Mouse (Mus musculus) olfactory bulb, adult 2 months (tissue): ENCODE results near the gene Fam83d. TPM values are rescaled to one million over a fixed set of nuclear protein-coding genes. Genes with fewer than 3 reads are reported as not detected.

ENCODE experiments used
- H3K27ac ChIP-seq: fragments of 200-500 bp; 2 replicates; pipeline ENCODE4 v1.5.1; 2012; ENCODE audit warnings: low read depth, low read length; ENCODE audit not compliant: insufficient read depth
- H3K4me1 ChIP-seq: fragments of 200-500 bp; 2 replicates; pipeline ENCODE4 v1.6.1; 2012; ENCODE audit warnings: low read length; ENCODE audit not compliant: control insufficient read depth, insufficient read depth
- H3K4me3 ChIP-seq: fragments of 200-500 bp; 2 replicates; pipeline ENCODE4 v1.5.1; 2012; ENCODE audit warnings: mild to moderate bottlenecking, low read depth, low read length, moderate library complexity; ENCODE audit not compliant: insufficient read depth
- CTCF ChIP-seq: fragments of 200-500 bp; IDR thresholded peaks from 2 replicates; pipeline ENCODE4 v1.5.1; 2012; ENCODE audit warnings: low read depth, mild to moderate bottlenecking, low read length, moderate library complexity; ENCODE audit not compliant: insufficient read depth
- POLR2A ChIP-seq: fragments of 200-500 bp; IDR thresholded peaks from 2 replicates; pipeline ENCODE4 v1.6.1; 2012; ENCODE audit warnings: mild to moderate bottlenecking, low read depth, low read length, moderate library complexity; ENCODE audit not compliant: insufficient read depth
- WGBS: fragments of 180-500 bp; shearing (Covaris S2); methylation state at CpG from one replicate; pipeline ENCODE4 v1.1.7; 2018; 5-methylcytosine and 5-hydroxymethylcytosine counted together
- polyA plus RNA-seq: library from polyadenylated mRNA; stranded (reverse); fragments of >200 nt; gene quantifications from 2 replicates; pipeline ENCODE4 v1.2.4, GENCODE M21; 2012; ENCODE audit warnings: low replicate concordance; ENCODE audit not compliant: missing spikeins, insufficient read depth, insufficient read length

The Fam83d gene
- polyA plus RNA-seq, 1 experiment: not detected

DNA sequence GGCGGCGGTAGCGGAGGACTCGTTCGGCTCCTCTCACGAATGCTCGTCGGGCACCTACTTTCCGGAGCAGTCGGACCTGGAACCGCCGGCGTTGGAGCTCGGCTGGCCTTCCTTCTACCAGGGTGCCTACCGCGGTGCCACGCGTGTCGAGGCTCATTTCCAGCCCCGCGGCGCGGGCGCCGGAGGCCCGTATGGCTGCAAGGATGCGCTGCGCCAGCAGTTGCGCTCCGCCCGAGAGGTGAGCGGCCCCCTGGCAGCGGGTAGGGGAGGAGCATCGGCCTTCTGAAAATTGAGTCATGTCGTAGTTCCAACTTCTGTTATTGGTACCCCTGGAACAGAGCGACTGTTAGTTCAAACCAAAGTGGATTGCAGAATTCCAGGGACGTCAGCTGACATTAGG is 457 bp downstream of the Fam83d start:
- no peak overlapping the region for H3K27ac ChIP-seq
- under 1% methylated on average over 37 of the region's 37 CpGs for WGBS
- no peak for TF ChIP-seq POLR2A
- H3K4me3 ChIP-seq: peak overlapping the region; percentile 76
- peaks cover 30% of the 10 kb centered on the region for H3K4me1 ChIP-seq

DNA sequence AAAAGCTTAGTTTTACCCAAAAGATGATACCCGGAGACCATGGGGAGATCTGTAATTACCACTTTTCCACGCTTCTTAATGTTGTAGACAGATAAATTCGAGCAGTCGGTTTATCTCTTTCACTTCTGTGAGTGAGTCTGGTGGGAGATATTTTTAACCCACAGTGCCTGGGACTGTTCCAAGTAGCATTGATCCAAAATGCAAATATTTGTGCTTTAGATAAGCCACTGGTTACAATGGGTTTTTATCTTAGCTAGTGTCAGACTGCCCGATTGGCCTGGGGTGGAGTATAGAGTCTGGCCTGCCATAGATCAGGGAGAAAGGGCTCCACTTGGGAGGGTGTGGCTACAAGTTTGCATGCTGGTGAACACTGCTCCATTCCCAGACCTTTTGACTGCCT is 878 bp downstream of the Fam83d start:
- 4% methylated on average over 5 of the region's 5 CpGs for WGBS
- peaks cover 30% of the 10 kb centered on the region for H3K4me1 ChIP-seq
- H3K4me3 ChIP-seq: no peak overlapping the region
- H3K27ac ChIP-seq: no peak overlapping the region
- TF ChIP-seq POLR2A (no peak), CTCF (no peak)

DNA sequence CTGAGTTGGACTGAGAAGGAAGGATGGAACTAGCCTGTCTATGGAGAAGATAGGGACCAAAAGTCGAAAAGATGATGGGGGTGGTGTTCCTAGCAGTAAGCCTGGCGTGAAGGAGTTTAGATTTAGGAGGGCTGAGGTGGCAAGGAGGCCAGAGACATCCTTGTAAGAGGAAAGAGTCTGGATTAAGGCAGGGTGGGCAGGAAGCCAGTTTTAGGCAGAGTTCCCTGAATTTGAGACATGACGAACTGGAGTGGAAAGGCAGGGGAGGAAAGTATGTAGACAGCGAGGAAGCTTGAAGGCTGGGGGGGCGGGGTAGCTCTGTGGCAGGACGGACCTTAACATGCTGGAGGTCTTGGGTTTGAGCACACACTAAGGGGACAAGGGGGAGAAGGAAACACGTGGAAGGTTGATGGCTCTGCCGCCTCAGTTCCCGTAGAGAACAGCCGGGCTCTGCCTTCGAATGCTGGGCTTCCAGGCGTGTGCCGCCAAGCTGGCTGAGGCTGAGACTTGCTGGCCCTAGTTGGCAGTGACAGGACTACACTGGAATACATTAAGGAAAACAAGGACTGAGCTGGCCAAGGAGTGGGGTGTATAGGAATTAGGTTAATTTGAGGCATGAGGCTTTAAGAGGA is 2.3 kb downstream of the Fam83d start:
- TF ChIP-seq POLR2A (no peak), CTCF (no peak)
- H3K27ac ChIP-seq: no peak overlapping the region
- H3K4me1 ChIP-seq: peaks cover 30% of the 10 kb centered on the region
- WGBS: 42% methylated on average over 13 of the region's 13 CpGs
- H3K4me3 ChIP-seq: no peak overlapping the region

DNA sequence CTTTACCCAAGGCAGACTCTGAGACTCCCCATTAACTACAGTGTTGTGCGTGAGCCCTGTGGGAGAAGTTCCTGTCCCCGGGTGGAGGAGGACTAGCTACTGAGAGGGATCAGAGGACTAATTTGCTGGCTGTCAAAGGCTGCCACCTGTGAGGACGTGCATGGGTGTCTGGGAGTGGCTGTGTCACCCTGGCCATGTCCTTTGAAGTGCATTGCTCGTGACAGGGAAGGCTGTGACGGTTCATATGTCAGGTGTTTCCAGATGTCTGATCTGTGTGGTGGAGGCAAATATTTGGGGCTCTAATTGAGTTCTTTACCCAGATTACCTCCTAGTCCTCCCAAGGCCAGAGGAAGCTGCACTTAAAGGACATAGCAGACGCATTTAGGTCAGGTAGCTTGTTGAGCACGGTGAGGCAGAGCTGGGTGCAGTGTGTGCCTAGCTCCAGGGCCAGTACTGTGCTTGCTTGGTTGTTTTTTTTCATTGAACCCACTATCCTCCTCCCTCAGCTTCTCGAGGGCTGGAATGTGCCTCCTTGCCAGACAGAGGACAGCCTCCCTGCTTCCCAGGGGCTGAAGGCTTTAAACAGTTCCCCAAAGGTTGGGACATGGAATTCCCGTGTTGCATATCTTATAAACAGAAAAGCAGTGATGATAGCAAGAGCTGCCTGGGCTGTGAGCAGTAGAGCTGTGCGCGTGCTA is 3.3 kb downstream of the Fam83d start:
- H3K27ac ChIP-seq: no peak overlapping the region

DNA sequence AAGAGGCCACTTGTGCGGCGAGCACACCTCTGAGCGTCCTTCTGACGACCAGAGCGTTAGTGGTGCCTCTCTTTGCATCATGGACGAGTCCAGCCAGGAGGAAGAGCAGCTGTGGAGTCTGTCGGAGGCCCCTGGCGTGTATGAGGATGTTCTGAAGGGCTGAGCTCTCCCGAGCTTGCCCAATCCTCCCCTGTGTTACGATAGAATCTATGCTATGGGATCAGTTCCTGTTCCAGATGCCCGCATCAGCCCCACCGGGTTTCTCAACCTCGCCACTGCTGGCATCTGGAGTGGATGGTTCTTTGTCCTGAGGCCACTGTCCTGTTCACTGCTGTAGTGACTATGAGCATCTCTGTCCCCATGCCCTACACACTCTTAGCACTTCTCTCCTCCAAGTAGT is 4.9 kb downstream of the Fam83d start:
- TF ChIP-seq POLR2A: no peak
- TF ChIP-seq CTCF: no peak
- WGBS: 92% methylated on average over 13 of the region's 13 CpGs
- H3K4me1 ChIP-seq: peaks cover 47% of the 10 kb centered on the region

More for the DNA sequence above, 3.3 kb downstream of the Fam83d start:
- H3K4me1 ChIP-seq: peaks cover 35% of the 10 kb centered on the region
- H3K4me3 ChIP-seq: no peak overlapping the region
- TF ChIP-seq POLR2A: no peak
- TF ChIP-seq CTCF: no peak
- WGBS: 52% methylated on average over 11 of the region's 11 CpGs

DNA sequence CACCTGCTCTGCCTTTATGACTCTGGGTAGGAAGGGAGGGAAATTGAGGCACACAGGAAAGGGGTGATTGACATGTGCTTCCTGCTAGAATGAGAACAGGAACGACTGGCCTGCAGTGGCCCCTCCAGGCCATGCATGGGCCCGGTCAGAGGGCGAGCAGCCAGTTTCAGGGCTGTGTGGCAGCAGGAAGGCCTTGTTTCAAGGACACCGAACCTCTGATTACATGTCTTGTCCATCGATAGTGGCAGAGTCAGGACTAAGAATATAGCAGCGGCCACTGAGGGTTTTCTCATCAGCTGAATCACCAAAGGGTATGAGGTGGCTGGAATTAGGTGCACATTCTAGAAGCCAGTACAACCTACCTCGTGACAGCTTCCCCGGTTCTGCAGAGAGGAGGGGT is 7.0 kb downstream of the Fam83d start:
- TF ChIP-seq POLR2A (no peak), CTCF (no peak)
- Histone ChIP-seq H3K4me1 (peaks cover 49% of the 10 kb centered on the region), H3K27ac (no peak overlapping the region), H3K4me3 (no peak overlapping the region)
- 80% methylated on average over 8 of the region's 8 CpGs for WGBS

More for the DNA sequence above, 4.9 kb downstream of the Fam83d start:
- no peak overlapping the region for H3K27ac ChIP-seq
- no peak overlapping the region for H3K4me3 ChIP-seq

DNA sequence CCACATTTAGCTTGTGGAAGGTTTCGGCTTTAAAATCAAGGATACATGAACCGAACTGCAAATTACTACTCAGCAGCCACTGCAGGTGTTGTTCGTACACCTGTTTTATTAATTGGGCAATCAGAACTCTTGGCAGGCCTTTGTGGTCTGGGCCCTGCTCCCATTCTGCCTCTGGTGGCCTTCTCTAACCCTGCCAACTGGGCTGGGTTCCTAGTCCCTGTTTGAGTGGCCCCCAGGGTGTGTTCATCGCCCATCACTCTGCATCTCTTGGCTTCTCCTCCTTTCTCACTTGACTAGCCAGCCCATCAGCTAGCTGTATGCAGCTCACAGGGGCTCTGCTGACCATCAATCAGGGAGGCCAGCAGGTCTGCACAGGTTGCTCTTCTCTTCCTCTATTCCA is 8.8 kb downstream of the Fam83d start:
- H3K27ac ChIP-seq: no peak overlapping the region
- TF ChIP-seq CTCF: no peak
- TF ChIP-seq POLR2A: no peak
- H3K4me1 ChIP-seq: peaks cover 51% of the 10 kb centered on the region
- no peak overlapping the region for H3K4me3 ChIP-seq
- WGBS: 54% methylated on average over 4 of the region's 4 CpGs

DNA sequence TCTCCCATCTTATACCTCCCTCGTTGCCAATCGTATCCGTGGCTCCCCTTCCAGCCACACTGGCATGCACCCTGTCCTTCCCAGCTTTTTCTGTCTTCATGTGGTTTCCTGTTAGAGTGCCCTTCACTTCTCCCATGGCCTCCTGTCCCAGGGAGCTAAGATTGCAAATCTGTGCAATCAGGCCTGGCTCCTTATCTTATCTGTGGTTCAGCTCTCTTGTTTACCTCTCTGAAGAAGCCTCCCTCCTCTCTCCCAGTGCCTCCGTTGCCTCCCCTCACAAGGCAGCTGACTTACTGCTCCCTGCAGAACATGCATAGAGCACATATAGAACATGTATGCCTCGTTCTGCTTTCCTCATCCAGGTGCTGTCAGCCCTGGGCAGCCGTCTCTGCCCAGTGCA is 9.6 kb downstream of the Fam83d start:
- TF ChIP-seq POLR2A: no peak
- TF ChIP-seq CTCF: no peak
- WGBS: 42% methylated on average over 6 of the region's 6 CpGs
- Histone ChIP-seq H3K4me1 (peaks cover 49% of the 10 kb centered on the region), H3K27ac (peak overlapping the region; percentile 8; the same call in 1 of the 2 replicates), H3K4me3 (no peak overlapping the region)

DNA sequence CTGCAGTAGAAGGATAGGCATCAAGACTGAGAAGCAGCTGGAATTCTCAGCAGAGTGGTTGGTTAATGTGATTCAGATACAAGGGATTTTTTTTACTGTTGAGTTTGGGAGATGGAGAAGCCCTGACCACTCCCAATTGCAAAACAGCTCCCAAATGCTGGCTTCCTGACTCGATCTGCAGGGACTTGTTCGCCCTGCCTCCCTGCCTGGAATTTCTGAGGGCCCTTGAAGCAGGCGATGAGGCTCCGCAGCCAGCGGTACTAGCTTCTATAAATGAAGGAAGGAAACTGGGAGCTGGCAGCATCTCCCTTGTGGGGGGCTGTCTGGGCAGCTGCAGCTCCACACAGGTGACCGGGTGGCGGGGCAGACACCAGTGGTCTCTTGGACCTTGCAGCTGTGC is 10.5 kb downstream of the Fam83d start:
- 63% methylated on average over 7 of the region's 7 CpGs for WGBS
- Histone ChIP-seq H3K4me1 (peaks cover 45% of the 10 kb centered on the region), H3K4me3 (no peak overlapping the region), H3K27ac (no peak overlapping the region)
- TF ChIP-seq CTCF: no peak
- TF ChIP-seq POLR2A: no peak
